Mouse (Mus musculus) lung, adult 10 weeks (tissue): ENCODE measurements around the gene Ccdc130. TPM values are rescaled to one million over a fixed set of nuclear protein-coding genes. Genes with fewer than 3 reads are reported as not detected.

ENCODE experiments used
- polyA plus RNA-seq: library from polyadenylated mRNA; stranded (reverse); fragments of 350-450 nt; fragmentation: Illumina TruSeq; extraction: RNeasy Lipid Tissue Mini Kit (QIAGEN cat#74804); gene quantifications from one replicate; pipeline ENCODE4 v1.2.3, GENCODE M21; 2014; ENCODE audit warnings: low read depth, low replicate concordance; ENCODE audit not compliant: insufficient read depth

The Ccdc130 gene
- 15.0 TPM for polyA plus RNA-seq

DNA sequence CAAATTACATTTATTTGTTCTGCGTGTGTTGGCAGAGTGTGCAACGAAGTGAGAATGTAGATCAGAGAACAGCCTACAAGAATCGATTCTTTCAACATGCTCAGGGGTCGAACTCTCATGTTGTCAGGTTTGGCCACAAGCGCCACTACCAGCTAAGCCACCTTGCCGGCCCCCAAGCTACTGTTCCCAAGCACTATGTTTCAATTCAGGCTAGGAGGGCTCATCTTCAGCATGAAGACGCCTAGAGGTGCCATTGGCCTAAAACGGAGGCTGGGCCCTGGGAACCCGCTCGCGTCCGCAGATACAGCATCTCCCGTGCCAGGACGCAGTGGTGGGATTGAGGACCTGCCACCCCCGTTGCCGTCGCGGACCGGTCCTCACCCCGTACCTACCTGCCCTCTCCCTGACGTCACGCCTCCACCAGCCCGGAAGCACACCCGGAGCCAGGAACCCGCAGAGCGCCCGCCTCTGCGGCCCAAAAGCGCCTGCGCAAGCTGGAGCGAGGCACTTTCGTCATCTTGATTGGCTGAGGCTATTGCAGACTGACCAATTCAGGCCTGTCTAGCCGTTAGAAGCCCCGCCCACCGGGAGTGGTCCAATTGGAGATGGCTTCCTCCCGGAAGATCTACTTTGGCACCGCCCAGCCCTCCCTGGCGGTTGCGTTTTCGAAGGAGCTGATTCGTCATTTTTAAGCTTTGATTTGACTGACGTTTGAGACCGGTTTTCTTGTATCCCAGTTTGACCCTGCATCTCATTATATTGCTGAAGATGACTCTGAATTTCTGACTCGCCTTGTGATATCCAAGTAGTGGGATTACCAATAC, at the start of gene Ccdc130:
TSS of gene Ccdc130 (minus strand) at position 431 of the 824 bp plus-strand sequence.

DNA sequence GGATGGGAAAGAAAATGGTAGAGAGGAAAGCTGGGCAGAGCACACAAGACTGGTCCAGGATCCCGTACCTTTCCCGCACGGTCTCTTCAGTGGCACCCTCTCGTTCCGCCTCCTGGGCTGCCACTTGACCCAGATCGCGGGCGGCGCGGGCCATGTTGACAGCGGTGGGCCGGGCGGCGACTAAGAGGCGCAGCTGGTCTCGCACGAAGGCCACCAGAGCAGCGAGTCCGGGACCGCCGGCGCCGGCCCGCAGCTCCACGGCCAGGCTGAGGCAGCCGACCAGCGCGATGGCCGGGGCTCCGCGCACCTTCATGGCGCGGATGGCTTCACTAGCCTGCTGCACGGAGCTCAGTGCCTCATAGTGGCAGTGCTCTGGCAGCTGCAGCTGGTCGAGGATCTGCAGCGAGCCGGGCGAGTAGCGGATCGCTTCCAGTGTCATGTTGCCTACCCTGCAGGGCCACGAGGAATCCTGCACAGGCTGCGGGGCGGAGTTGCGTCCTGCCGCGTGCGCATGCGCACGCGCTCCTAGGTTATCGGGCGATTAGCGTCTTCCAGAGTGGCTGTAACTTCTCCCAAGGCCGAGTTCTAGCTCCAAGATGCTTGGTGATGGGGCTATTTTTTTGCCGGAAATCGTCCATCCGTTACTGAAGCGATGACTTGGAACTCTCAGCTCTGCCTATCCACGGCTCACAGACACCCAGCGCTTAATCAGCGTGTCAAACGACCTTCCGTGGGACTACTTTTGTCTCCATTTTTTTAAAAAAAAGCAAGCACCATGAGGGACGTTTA, 13.2 kb downstream of the Ccdc130 start, which contains the start of gene Mri1:
TSS of gene Mri1 (minus strand) at position 505 of the 789 bp plus-strand sequence.

DNA sequence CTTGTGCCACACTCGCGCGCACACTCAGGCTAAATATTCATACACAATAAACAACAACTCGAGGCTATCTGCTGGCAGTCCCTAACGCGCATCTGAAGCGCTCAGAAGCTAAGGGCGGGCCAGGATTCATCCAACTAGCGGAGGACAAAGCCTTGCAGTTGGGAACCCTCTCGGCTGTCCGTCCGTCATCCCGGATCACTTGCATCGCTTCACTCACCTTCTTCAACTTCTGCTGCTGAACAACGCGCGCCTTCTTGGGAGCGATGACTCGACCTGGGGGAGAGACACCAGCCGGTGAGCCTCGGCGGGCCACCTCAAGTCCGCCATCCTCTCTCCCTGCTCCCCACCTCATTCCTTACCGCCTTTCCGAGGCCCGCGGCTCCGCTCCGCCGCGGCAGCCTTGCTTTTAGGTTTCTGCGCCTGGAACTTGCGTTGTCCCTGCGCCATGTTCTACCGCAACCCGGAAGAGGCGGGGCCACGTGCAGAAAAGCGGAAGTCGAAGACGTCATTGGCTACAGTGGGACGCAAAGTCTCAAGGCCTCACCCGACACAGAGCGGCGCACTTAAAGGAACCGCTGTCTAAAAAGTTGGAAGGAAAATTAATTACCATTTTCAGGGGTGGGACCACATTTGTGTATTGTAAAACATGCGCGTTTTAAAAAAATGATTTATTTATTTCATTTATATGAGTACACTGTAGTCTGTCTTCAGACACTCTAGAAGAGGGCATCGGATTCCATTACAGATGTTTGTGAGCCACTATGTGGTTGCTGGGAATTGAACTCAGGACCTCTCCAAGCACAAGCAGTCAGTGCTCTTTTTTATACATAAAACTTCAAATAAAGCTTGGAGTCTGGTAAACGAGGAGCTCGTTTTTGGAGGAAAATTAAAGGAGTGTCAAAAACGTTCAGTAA, 20.7 kb downstream of the Ccdc130 start, which contains the start of gene D8Ertd738e:
TSS of gene D8Ertd738e (minus strand) at position 463 of the 914 bp plus-strand sequence.

DNA sequence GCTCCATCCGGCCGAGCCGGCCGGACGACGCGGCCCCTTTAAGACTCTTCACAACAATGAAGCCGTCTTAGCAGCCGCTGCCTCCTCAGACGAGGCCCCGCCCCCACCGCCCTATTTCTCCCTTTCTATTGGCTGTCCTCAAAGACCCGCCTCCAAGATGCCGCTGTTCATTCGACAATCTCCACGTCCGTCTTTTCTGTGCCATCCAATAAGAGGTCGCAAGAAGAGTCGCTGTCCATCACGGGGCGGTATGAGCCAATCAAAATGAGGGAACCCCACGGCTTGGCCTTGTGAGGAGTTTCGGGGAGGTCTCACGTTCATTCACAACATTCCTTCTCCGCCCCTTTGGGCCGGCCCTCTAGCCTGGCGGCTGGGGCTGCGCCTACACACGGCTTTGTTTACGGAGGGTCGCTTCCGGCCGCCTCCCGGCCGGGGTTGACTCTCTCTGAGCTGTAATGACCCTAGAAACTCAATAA, 33.1 kb downstream of the Ccdc130 start, which contains the start of gene Zswim4:
TSS of gene Zswim4 (minus strand) at position 58 of the 476 bp plus-strand sequence.

Other genes with a start within 250 kb of the Ccdc130 start
- gene Palm3, start 248.9 kb downstream of the Ccdc130 start, polyA plus RNA-seq: 0.21 TPM
- gene Il27ra, start 227.8 kb downstream of the Ccdc130 start, polyA plus RNA-seq: 4.3 TPM
- gene Rln3, start 225.4 kb downstream of the Ccdc130 start, polyA plus RNA-seq: 1.1 TPM
- 0.87 TPM for gene Gm10643, start 205.2 kb downstream of the Ccdc130 start, polyA plus RNA-seq
- 6.9 TPM for gene Rfx1, start 203.5 kb downstream of the Ccdc130 start, polyA plus RNA-seq
- 11.5 TPM for gene Dcaf15, start 165.6 kb downstream of the Ccdc130 start, polyA plus RNA-seq
- gene Podnl1, start 144.4 kb downstream of the Ccdc130 start, polyA plus RNA-seq: 0.66 TPM
- gene Cc2d1a, start 122.4 kb downstream of the Ccdc130 start, polyA plus RNA-seq: 11.2 TPM
- gene 4930432K21Rik, start 122.4 kb downstream of the Ccdc130 start, polyA plus RNA-seq: 0.99 TPM
- gene Nanos3, start 85.2 kb downstream of the Ccdc130 start, polyA plus RNA-seq: not detected
- 4.6 TPM for gene Zswim4, start 33.3 kb downstream of the Ccdc130 start, polyA plus RNA-seq
- gene D8Ertd738e, start 20.7 kb downstream of the Ccdc130 start, polyA plus RNA-seq: 318 TPM
- 15.2 TPM for gene Mri1, start 13.1 kb downstream of the Ccdc130 start, polyA plus RNA-seq
- gene Cacna1a, start 118.1 kb upstream of the Ccdc130 start, polyA plus RNA-seq: 0.19 TPM